Mouse (Mus musculus): Measurements from ENCODE around the gene Gm525.
"Not testable (repeated sequence)": the region's sequence is repeated elsewhere in the genome, so short reads cannot be mapped to it uniquely, and the experiment has no call there.

The Gm525 gene

GRCm38 (mm10) chr11:89095306-89095705, 21.7 kb downstream of the Gm525 start:
- peak; percentile 48 for DNase-seq (ENCODE audit: low read depth, low spot score)

GRCm38 (mm10) chr11:89097292-89097691, 23.7 kb downstream of the Gm525 start:
- not testable (repeated sequence) for DNase-seq (ENCODE audit: low read depth, low spot score)

GRCm38 (mm10) chr11:89098083-89098835, 24.6 kb downstream of the Gm525 start:
- DNase-seq (ENCODE audit: low read depth, low spot score) = no peak

DNA sequence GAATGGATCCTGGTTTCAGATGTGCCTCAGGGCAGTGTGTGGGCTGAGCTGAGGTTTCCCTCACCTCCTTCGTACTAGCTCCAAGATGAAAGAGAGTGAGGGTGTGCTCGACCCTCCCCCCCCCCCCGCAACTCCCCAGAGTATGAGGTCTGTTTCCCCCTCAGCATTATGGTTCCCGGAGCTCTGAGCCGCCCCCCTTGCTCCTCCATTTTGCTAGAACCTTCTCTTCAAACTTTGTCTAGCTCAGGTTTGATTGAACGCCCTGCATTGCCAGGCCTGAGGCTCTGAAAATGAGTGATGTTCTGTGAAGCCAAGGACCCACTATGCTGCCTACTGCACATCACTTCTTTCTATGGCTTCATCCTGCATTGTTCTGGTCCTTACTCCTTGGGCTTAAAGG, 25.3 kb downstream of the Gm525 start:
- no peak for DNase-seq (ENCODE audit: low read depth, low spot score)

DNA sequence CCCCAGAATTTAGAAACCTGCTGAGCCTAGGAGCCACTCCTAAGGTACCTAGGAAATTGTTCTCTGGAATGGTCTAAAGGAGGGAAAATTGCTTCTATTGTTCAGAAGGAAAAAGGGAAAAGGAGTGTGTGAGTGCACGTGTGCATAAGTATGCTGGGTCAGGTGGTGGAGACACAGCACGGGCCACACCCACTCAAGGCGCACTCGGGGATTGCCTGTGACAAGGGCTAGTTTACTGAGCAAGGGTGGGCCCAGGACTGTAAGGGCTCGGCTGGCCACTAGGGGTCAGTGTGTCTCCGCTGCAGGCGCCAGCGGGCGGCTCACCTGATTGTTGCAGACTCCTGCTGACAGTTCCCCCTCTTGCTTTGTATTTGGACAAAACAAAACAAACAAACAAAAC, 26.8 kb downstream of the Gm525 start:
- DNase-seq (ENCODE audit: low read depth, low spot score) = peak; percentile 75

- no peak for DNase-seq (ENCODE audit: low read depth, low spot score)
These were observed 27.2 kb downstream of the Gm525 start for GRCm38 (mm10) chr11:89100826-89101321.

GRCm38 (mm10) chr11:89103166-89103565, 29.5 kb downstream of the Gm525 start:
- no peak for DNase-seq (ENCODE audit: low read depth, low spot score)

- DNase-seq (ENCODE audit: low read depth, low spot score) = no peak
These were observed 31.6 kb downstream of the Gm525 start for GRCm38 (mm10) chr11:89105211-89105610.

DNA sequence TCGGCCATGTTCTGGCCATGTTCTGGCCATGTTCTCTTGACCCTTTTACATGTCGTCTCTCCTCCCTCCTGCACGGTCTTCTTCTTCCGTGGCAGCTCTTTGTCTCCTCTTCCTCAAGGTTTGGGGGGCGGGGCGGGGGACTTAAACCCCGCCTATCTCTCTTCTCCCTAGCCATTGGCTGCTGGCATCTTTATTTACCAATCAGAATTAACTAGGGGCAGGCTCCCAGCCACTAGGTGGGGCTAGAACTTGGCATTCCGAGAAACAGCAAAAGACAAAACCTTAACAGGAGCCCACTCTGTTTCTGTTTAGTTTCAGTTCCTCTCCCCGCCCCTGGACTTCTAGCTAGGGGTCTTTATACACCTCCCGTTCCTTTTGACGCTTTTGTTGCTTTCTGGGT, 32.2 kb downstream of the Gm525 start:
- no peak for DNase-seq (ENCODE audit: low read depth, low spot score)

- no peak for DNase-seq (ENCODE audit: low read depth, low spot score)
These were observed 33.7 kb downstream of the Gm525 start for GRCm38 (mm10) chr11:89107180-89107807.

- no peak for DNase-seq (ENCODE audit: low read depth, low spot score)
These were observed 50.8 kb downstream of the Gm525 start for GRCm38 (mm10) chr11:89124411-89124810.

- DNase-seq (ENCODE audit: low read depth, low spot score) = no peak
These were observed 57.2 kb downstream of the Gm525 start for GRCm38 (mm10) chr11:89130856-89131255.

GRCm38 (mm10) chr11:89132406-89132805, 58.8 kb downstream of the Gm525 start:
- no peak for DNase-seq (ENCODE audit: low read depth, low spot score)

DNA sequence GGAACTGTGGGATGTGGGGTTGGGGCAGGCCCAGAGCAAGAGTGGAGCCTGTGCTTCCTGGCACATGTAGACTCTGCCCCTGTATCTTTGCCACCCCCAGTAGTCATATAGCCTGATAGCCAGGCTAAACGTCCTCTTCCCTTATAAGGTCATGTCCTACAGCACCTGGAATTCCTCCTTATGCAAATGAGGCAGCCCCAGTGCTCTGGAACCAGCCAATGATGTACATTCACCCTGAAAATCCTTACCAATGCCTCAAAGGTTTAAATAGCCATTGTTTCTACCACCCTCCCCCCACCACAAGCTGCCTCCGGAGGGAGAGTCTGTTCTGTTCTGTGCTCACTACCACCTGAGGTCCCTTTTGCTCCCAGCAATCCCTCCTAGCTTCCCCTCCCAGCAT, 60.6 kb downstream of the Gm525 start:
- no peak for DNase-seq (ENCODE audit: low read depth, low spot score)

DNA sequence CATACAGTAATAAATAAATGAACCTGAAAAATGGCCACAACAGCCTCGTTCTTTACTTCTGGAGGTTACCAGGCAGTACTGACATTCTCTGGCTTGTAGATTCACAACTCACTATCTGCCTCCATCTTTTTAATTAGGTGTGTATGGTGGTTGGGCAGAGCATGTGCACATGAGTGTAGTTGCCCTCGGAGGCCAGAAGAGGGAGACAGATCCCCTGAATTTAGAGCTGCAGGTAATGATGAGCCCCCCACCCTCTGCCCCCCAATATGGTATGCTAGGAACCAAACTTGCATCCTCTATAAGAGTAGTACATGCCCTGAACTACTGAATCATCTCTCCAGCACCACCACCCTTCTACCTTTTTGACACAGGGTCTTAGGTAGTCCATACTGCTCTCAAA, 64.3 kb downstream of the Gm525 start:
- no peak for DNase-seq (ENCODE audit: low read depth, low spot score)
